Mouse (Mus musculus) layer of hippocampus, adult 9-11 months (tissue): ENCODE data around the gene Gm17349.
A peak's percentile ranks its signal among the peaks of the same experiment; 100 is the strongest.

Experiments
- DNase-seq: peaks from one replicate; pipeline ENCODE4 v3.0.0; 2022

Gm17349 gene

DNA sequence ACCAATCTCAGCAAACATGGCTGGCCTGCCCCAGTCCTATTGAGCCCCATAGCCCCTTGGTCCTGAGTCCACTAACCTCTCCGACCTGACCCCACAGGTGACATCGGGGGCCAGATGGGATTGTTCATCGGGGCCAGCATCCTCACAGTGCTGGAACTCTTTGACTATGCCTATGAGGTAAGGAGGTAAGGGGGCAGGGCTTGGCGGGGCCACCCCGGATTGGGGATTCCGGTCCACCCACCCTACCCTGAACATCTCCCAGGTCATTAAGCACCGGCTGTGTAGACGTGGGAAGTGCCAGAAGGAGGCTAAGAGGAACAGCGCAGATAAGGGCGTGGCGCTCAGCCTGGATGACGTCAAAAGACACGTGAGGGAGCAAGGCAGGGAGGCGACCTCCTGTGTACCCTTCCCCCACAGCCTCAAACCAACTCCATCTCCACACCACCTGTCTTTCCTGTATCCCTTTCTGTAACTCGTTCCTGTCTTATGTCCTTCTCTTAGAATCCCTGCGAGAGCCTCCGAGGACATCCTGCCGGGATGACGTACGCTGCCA lies 6.7 kb downstream of the Gm17349 start:
- no peak for DNase-seq

GRCm38 (mm10) chr15:99697309-99697708 lies 8.0 kb downstream of the Gm17349 start:
- no peak for DNase-seq

DNA sequence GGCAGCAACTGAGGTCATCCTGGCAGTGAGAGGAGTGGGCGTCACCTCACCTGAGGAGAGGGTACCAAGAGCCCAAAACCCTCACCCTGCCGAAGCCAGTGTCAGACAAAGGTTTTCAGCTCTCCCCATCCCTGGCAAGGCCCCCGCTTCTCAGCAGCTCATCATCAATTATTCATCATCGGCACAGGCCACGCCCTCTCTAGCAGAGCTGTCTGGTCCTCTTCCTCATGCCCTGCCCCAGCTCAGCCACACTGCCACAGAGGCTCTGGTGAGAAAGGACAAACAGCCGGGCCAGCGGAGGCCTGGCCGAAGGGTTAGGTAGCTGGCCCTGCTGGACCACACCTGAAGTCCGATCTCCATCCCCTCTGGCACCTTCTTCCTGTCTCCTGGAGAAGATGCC lies 13.3 kb downstream of the Gm17349 start:
- no peak for DNase-seq

DNA sequence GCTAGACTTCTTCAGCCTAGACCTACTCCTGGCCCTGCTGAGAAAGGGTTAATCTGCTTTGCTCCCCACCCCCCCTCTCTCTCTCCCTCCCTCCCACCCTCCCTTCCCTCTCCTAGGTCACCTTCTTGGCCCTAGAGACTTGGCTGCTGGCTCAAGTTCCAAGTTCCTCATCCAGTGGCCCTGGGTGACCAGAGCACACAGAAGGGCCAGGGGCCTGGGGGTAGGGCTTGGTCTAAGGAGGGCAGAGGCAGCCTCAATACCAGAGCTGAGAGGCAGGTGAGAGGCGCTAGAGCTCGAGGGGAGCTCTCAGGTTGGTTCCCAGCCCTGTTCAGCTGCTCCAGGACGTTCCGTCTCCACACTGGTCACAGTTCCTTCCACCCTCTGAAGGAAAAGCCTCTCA lies 14.4 kb downstream of the Gm17349 start:
- DNase-seq = no peak

DNA sequence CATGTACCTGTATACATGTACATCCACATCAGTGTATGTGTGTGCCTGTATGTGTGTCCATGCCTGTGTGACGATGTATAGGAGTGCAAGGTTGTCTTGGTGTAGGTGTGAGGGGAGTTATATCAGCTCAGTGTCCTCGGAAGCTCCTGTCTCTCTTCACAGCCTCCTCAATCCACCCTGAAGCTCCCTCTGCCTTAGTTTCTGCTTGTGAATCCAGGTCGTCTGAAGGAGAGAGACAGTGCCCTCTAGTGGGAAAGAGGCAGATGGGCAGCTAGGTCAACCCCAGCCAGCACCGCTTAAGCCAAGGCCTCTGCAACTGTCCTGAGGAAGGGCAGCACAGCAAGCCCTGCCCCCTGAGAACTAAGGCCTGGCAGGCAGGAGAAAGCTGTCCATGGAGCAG lies 16.6 kb downstream of the Gm17349 start:
- no peak for DNase-seq

DNA sequence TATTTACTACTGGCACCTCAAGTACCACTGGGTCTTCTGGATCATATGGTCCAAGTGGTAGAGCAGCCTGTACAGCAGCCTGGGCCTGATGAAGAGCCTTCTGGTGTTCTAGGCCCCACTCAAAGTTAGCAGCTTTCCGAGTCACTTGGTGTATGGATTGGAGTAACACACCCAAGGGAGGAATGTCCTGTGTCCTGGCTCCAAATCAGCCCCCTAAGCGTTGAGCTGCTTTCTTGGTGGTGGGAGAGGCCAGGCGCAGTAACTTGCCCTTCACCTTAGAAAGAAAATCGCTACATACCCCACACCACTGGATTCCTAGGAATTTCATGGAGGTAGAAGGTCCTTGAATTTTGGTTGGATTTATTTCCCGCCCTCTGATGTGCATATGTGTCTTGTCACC lies 21.1 kb downstream of the Gm17349 start:
- no peak for DNase-seq

- DNase-seq = no peak
Measured at GRCm38 (mm10) chr15:99682880-99683279, 22.4 kb downstream of the Gm17349 start.

DNA sequence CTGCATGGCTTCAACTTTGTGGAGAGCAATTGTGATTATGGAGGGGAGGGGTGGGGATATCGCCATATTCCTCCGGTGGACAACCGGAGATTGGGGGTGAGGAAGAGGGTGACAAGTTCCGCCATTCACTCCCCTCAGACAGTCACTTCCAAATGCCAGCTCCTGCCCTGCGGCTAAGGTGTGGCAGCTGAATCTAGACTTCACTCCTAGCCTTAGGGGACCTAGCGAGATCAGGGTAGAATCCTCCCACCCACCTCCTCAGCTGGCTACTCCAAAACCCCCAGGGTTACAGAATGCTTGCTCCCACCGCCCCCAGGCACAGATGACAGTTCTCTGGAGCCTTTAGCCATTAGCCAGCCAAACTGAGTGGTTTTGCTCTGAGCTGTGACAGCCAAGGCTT lies 26.3 kb downstream of the Gm17349 start:
- no peak for DNase-seq

GRCm38 (mm10) chr15:99678063-99678800 lies 27.1 kb downstream of the Gm17349 start:
- DNase-seq = no peak

DNA sequence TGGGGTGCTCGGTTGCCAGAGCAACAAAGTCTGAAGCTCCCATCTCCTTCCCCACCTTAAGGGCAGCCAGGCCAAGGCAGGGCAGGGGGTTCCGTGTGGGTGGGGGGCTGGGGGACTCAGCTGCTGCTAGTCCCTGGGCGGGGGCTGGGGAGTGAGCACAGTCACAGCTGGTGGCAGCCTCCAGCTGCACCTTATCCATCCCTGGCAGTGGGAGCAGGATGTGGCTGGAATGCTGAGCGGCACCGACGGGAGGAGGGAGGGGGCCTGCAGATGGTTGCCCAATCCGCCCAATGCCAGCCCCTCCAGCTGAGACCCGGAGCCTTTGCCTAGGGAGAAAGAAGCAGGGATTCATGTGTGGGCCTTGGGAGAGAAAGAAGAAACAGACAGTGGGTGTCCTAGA lies 28.2 kb downstream of the Gm17349 start:
- DNase-seq = no peak

DNA sequence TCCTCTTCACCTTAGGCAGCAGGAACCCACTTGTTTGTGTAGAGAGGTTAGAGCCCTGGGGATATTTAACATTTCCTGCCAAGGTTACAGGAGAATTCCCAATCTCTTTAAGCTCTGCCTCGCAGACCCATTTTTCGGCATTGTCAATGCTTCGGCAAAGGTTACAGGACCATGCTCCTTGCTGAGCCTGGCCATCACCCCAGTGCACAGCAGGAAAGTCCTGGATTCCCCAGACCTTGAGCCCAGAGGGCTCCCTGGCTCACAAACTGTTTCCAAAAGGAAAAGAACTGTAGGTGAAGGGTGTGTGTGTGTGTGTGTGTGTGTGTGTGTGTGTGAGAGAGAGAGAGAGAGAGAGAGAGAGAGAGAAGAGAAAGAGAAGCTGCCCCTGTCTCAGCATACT lies 30.4 kb downstream of the Gm17349 start:
- no peak for DNase-seq

DNA sequence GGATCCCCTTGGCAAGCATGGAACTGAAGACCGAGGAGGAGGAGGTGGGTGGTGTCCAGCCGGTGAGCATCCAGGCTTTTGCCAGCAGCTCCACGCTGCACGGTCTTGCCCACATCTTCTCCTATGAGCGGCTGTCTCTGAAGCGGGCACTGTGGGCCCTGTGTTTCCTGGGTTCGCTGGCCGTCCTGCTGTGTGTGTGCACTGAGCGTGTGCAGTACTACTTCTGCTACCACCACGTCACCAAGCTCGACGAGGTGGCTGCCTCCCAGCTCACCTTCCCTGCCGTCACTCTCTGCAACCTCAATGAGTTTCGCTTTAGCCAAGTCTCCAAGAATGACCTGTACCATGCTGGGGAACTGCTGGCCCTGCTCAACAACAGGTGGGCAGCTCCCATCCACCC lies 33.5 kb downstream of the Gm17349 start:
- DNase-seq = no peak

DNA sequence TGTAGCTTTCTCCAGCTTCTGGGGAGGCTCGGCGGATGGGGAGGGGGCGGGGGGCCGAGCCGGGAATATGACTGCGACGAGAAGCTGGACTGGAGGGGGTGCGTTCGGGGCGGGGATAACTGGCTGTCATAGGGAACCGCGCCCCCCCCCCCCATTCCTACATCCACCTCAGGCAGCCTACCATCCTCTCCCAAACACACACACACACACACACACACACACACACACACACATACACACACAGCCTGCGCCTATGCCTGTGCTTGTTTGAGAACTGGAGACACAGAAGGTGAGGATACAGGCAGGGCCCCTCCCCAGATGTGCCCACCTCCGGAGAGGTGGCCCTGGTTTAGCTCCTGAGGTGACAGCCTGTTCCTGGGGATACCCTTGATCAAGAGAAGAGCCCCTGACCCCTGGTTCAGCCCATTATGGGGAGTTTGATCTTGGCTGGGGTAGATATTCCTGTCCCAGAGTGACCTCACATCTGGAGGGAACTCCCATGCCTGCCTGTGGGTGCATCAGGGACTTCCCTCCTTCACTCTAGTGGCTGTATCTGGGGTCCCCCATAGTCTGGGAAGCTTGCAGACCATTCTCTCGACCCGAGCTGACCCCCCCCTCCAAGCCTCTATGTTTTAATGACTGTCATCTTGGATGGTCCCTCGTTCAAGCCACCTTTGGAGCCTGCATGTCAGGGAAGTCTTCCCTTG lies 34.2 kb downstream of the Gm17349 start:
- no peak for DNase-seq

DNA sequence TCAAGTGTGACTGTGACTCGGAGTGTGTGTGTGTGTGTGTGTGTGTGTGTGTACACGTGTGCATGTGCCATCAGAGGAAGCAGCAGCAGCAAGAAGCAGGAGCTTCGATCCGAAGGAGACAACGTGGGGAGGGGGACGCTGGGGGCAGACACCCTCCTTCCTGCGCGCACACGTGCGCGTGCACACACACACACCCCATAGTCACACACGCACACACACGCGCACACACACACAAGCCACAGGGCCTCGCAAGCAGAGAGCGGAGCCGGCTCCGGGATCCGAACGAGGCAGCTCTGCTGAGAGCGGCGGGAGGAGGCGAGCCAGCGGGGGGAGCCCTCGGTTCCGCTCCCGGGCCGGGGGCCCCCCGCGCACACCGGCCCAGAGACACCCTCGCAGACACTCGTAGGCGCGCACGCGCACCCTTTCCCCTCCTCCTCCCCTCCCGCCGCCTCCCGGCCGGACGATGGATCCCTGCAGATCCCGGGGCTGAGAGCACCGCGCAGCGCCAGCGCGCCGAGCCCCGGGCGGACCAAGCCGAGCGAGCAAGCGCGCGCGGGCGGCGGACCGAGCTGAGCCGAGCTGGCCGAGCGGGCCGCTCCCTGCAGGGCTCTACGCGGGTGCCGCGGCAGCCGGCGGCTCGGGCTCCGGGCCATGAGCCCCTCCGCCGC lies 35.0 kb downstream of the Gm17349 start, which contains the start of gene Asic1:
Gene Asic1, plus strand, starts transcription at position 215 of the 668 bp plus-strand sequence.
- DNase-seq = peak; percentile 52

GRCm38 (mm10) chr15:99669392-99669791 lies 35.9 kb downstream of the Gm17349 start:
- DNase-seq = no peak

DNA sequence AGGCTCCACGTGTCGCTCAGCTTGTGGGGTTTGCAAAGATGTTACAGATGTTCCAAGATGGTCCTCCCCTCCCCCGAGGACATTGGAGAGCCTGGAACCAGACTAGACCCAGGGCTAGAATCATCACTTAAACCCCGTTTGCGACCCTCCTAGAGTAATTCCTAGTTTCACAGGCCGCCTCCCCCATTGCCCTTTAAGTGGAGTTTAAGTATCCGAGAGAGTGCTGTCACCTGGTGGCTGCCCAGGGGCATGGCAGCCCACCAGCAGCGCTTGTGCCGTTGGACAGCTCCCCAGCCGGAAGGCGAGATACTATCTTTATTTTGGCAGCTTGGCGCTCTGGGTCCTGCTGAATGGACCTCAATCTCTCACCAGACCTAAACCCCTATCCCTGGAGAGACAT lies 36.4 kb downstream of the Gm17349 start:
- DNase-seq = peak; percentile 64

DNA sequence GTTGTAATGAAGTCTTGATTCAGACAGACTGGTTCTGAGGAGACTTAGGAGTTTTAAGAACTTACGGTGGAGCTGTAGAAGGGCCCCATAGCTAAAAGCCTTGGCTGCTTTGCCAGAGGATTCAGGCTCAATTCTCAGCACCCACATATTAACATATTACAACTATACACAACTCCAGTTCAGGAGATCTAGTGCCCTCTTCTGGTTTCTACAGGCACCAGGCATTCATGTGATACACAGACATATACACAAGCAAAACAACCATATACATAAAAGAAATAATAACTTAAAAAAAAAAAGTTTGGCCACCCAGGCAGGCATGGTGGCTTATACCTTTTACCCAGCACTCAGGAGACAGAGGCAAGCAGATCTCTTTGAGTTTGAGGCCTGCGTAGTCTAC lies 37.7 kb downstream of the Gm17349 start:
- DNase-seq = no peak

- DNase-seq = peak; percentile 83
Measured at GRCm38 (mm10) chr15:99664600-99665451, 40.5 kb downstream of the Gm17349 start.

- peak; percentile 69 for DNase-seq
Measured at GRCm38 (mm10) chr15:99663964-99664599, 41.2 kb downstream of the Gm17349 start.

GRCm38 (mm10) chr15:99662371-99662770 lies 42.9 kb downstream of the Gm17349 start:
- no peak for DNase-seq

GRCm38 (mm10) chr15:99661121-99661830 lies 44.0 kb downstream of the Gm17349 start:
- no peak for DNase-seq
